Mouse (Mus musculus): ENCODE results near the gene Vcp.

GRCm38 (mm10) chr4:43043644-43044357, 43.5 kb upstream of the Vcp start:
- no peak for TF ChIP-seq CTCF (conservative IDR thresholded peaks at IDR 0.05; ENCODE audit: low read length)
- TF ChIP-seq NANOG (IDR thresholded peaks at IDR 0.05; ENCODE audit: borderline replicate concordance, low read length) = no peak

Measured in E14TG2a.4 (cell line).